Mouse (Mus musculus): Measurements from ENCODE around the gene Syt1. TPM values are rescaled to one million over a fixed set of nuclear protein-coding genes. Genes with fewer than 3 reads are reported as not detected.
A peak's percentile ranks its signal among the peaks of the same experiment; 100 is the strongest.

Syt1 gene
- polyA plus RNA-seq, 1 experiment from 2014 or later: 0.08 TPM

- H3K36me3 ChIP-seq: no peaks in the 10 kb centered on the region
- no peak overlapping the region for H3K9ac ChIP-seq
- DNase-seq: no peak
- H3K4me3 ChIP-seq (replicated peaks): no peak overlapping the region
- H3K4me1 ChIP-seq (replicated peaks): no peaks in the 10 kb centered on the region
- no peak overlapping the region for H3K27ac ChIP-seq
- H3K27me3 ChIP-seq: no peaks in the 10 kb centered on the region
- WGBS (ENCODE audit: insufficient replicate concordance): 57% methylated on average over 7 of the region's 7 CpGs
- H3K9me3 ChIP-seq (replicated peaks): no peaks in the 10 kb centered on the region
- ATAC-seq (ENCODE audit: low read depth): no peak
- no peak overlapping the region for H3K4me2 ChIP-seq
Observed at GRCm38 (mm10) chr10:108514671-108515070, 496.1 kb downstream of the Syt1 start.

DNA sequence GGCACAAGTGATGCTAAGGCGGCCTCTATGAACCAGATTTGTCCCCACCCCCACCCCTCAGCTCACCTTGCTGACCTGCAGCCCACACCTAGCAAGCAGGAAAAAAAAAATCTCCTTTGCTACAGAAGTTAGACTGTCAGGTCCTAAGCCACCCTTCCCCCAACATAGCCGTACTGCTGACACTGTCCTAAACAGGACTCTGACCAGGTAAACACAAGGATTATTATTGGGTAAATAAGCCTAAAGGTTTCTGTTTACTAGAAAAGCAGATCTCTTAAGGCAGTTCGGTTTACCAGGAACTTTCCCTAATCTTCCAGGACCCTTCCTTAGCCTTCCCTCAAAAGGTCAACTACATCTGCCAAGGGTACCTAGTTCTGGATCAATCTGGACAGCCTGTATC lies 501.2 kb downstream of the Syt1 start:
- Histone ChIP-seq H3K9me3 (replicated peaks) (no peaks in the 10 kb centered on the region), H3K27me3 (no peaks in the 10 kb centered on the region), H3K4me1 (replicated peaks) (no peaks in the 10 kb centered on the region), H3K27ac (no peak overlapping the region), H3K9ac (no peak overlapping the region), H3K36me3 (no peaks in the 10 kb centered on the region), H3K4me2 (no peak overlapping the region), H3K4me3 (replicated peaks) (no peak overlapping the region)
- ATAC-seq (ENCODE audit: low read depth) (no peak), DNase-seq (no peak)
- 50% methylated on average over 3 of the region's 3 CpGs for WGBS (ENCODE audit: insufficient replicate concordance)

- no peak overlapping the region for H3K9ac ChIP-seq
- ATAC-seq (ENCODE audit: low read depth) (no peak), DNase-seq (no peak)
Observed at GRCm38 (mm10) chr10:108506917-108507316, 503.9 kb downstream of the Syt1 start.

GRCm38 (mm10) chr10:108504925-108505324 lies 505.9 kb downstream of the Syt1 start:
- DNase-seq: no peak
- no peak overlapping the region for H3K27ac ChIP-seq
- ATAC-seq (ENCODE audit: low read depth): no peak
- no peaks in the 10 kb centered on the region for H3K4me1 ChIP-seq (replicated peaks)
- no peak overlapping the region for H3K4me3 ChIP-seq (replicated peaks)
- 50% methylated on average over 7 of the region's 7 CpGs for whole genome bisulfite sequencing (ENCODE audit: insufficient replicate concordance)
- no peak overlapping the region for H3K9ac ChIP-seq
- H3K4me2 ChIP-seq: no peak overlapping the region
- no peaks in the 10 kb centered on the region for H3K9me3 ChIP-seq (replicated peaks)
- H3K36me3 ChIP-seq: no peaks in the 10 kb centered on the region
- no peaks in the 10 kb centered on the region for H3K27me3 ChIP-seq

More at GRCm38 (mm10) chr10:108506917-108507316, 503.9 kb downstream of the Syt1 start:
- H3K36me3 ChIP-seq: no peaks in the 10 kb centered on the region
- no peaks in the 10 kb centered on the region for H3K4me1 ChIP-seq (replicated peaks)
- no peak overlapping the region for H3K4me2 ChIP-seq
- H3K4me3 ChIP-seq (replicated peaks): no peak overlapping the region
- 60% methylated on average over 4 of the region's 4 CpGs for WGBS (ENCODE audit: insufficient replicate concordance)
- no peaks in the 10 kb centered on the region for H3K27me3 ChIP-seq
- H3K27ac ChIP-seq: no peak overlapping the region
- no peaks in the 10 kb centered on the region for H3K9me3 ChIP-seq (replicated peaks)

- ATAC-seq (ENCODE audit: low read depth): no peak
- Histone ChIP-seq H3K27ac (no peak overlapping the region), H3K36me3 (no peaks in the 10 kb centered on the region), H3K9ac (no peak overlapping the region), H3K4me1 (replicated peaks) (no peaks in the 10 kb centered on the region), H3K4me3 (replicated peaks) (no peak overlapping the region), H3K4me2 (no peak overlapping the region), H3K27me3 (no peaks in the 10 kb centered on the region), H3K9me3 (replicated peaks) (no peaks in the 10 kb centered on the region)
- no peak for DNase-seq
- 66% methylated on average over 21 of the region's 21 CpGs for WGBS (ENCODE audit: insufficient replicate concordance)
Observed at GRCm38 (mm10) chr10:108504128-108504870, 506.5 kb downstream of the Syt1 start.

DNA sequence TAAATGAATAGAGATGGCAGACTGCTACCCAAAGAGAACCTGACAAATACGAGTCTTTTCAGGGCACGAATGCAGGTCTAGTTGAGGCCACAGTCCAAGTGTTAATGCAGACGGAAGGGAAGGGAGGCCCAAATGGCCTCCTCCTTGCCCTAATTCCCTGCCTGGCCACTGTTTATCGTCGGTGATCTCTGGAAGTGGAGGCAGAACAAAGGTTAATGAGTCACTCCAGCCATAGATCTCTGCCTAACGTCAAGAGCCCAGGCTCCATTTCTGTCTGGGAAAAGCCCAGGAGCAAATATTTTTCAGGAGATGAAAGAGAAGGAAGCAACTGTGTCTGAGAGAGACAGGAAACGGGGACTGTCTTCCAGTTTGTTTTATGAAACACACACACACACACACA lies 520.6 kb downstream of the Syt1 start:
- Histone ChIP-seq H3K4me1 (replicated peaks) (no peaks in the 10 kb centered on the region), H3K36me3 (no peaks in the 10 kb centered on the region), H3K9me3 (replicated peaks) (no peaks in the 10 kb centered on the region), H3K27ac (no peak overlapping the region), H3K27me3 (no peaks in the 10 kb centered on the region), H3K4me3 (replicated peaks) (no peak overlapping the region), H3K4me2 (no peak overlapping the region), H3K9ac (no peak overlapping the region)
- ATAC-seq (ENCODE audit: low read depth) (no peak), DNase-seq (no peak)
- 38% methylated on average over 7 of the region's 7 CpGs for WGBS (ENCODE audit: insufficient replicate concordance)

DNA sequence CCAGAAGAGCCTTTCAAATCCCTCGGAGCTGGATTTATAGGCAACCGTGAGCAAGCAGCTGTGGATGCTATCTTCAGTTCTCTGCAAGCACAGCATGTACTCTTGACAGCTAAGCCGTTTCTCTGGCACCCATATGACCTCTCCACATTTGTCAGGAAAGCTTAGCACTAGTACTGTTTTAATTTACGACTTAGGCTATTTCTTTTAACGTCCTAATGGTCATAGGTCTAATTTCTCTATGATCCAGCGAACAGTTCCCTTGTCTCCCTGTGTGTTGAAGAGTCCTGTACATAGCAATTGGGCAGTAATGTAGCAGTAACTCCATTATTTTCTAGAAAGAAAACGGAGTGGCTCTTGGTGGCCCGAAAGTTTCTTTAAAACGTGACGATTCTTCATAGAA lies 526.8 kb downstream of the Syt1 start:
- Histone ChIP-seq H3K9ac (no peak overlapping the region), H3K4me2 (no peak overlapping the region), H3K27me3 (no peaks in the 10 kb centered on the region), H3K9me3 (replicated peaks) (no peaks in the 10 kb centered on the region), H3K4me1 (replicated peaks) (no peaks in the 10 kb centered on the region), H3K36me3 (no peaks in the 10 kb centered on the region), H3K4me3 (replicated peaks) (no peak overlapping the region), H3K27ac (no peak overlapping the region)
- ATAC-seq (ENCODE audit: low read depth): no peak
- DNase-seq: no peak
- 71% methylated on average over 10 of the region's 10 CpGs for WGBS (ENCODE audit: insufficient replicate concordance)

- Histone ChIP-seq H3K4me1 (replicated peaks) (no peaks in the 10 kb centered on the region), H3K27me3 (no peaks in the 10 kb centered on the region), H3K4me2 (no peak overlapping the region), H3K9ac (no peak overlapping the region), H3K4me3 (replicated peaks) (no peak overlapping the region), H3K9me3 (replicated peaks) (no peaks in the 10 kb centered on the region), H3K27ac (no peak overlapping the region), H3K36me3 (no peaks in the 10 kb centered on the region)
- no peak for DNase-seq
- 80% methylated on average over 11 of the region's 11 CpGs for WGBS (ENCODE audit: insufficient replicate concordance)
- no peak for ATAC-seq (ENCODE audit: low read depth)
Observed at GRCm38 (mm10) chr10:108480146-108480850, 530.5 kb downstream of the Syt1 start.

DNA sequence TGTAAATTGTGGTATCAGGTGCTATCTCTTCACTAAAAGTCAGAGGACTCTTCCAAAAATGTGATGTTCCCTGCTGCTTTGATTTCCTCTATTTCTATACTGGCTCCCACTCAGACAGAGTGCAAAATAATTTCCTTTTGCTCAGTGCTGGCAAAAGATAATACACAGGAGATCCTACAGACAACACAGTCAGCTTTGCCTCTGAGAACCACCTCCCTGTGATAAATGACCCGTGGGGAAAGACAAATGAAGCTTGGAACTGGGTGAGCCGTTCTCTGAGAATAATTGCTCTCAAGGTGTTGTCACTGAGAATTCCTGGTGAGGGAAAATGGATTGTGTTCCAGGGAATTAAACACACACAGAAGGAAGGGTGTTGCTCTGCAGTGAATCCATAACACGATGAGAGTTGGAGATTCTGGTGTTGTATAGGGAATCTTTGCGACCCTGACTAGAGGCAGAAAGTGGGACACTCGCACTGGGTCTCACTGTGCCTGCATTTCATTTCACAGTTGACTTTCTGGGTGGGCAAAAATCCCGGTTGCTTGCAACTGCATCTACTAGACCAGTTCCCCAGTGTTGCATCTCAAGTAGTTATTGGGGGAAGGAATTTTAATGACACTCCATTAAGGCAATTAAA lies 540.3 kb downstream of the Syt1 start:
- no peak overlapping the region for H3K4me3 ChIP-seq (replicated peaks)
- 53% methylated on average over 6 of the region's 6 CpGs for WGBS (ENCODE audit: insufficient replicate concordance)
- no peak overlapping the region for H3K4me2 ChIP-seq
- no peaks in the 10 kb centered on the region for H3K9me3 ChIP-seq (replicated peaks)
- no peak overlapping the region for H3K9ac ChIP-seq
- H3K4me1 ChIP-seq (replicated peaks): no peaks in the 10 kb centered on the region
- no peaks in the 10 kb centered on the region for H3K36me3 ChIP-seq
- no peak for ATAC-seq (ENCODE audit: low read depth)
- no peak overlapping the region for H3K27ac ChIP-seq
- no peaks in the 10 kb centered on the region for H3K27me3 ChIP-seq
- DNase-seq: no peak

- WGBS (ENCODE audit: insufficient replicate concordance): 54% methylated on average over 8 of the region's 8 CpGs
- Histone ChIP-seq H3K27ac (no peak overlapping the region), H3K4me3 (replicated peaks) (no peak overlapping the region), H3K4me2 (no peak overlapping the region), H3K9ac (no peak overlapping the region), H3K27me3 (no peaks in the 10 kb centered on the region), H3K9me3 (replicated peaks) (no peaks in the 10 kb centered on the region), H3K36me3 (no peaks in the 10 kb centered on the region), H3K4me1 (replicated peaks) (no peaks in the 10 kb centered on the region)
- DNase-seq (no peak), ATAC-seq (ENCODE audit: low read depth) (no peak)
Observed at GRCm38 (mm10) chr10:108466539-108466938, 544.2 kb downstream of the Syt1 start.

- H3K9ac ChIP-seq: no peak overlapping the region
- no peaks in the 10 kb centered on the region for H3K27me3 ChIP-seq
- ATAC-seq (ENCODE audit: low read depth) (0 out of 2 replicates have a peak, but pooled peaks have one; percentile 51), DNase-seq (no peak)
- 51% methylated on average over 2 of the region's 2 CpGs for WGBS (ENCODE audit: insufficient replicate concordance)
- no peaks in the 10 kb centered on the region for H3K36me3 ChIP-seq
- no peaks in the 10 kb centered on the region for H3K9me3 ChIP-seq (replicated peaks)
- H3K4me2 ChIP-seq: no peak overlapping the region
- H3K4me3 ChIP-seq (replicated peaks): no peak overlapping the region
- H3K27ac ChIP-seq: no peak overlapping the region
- H3K4me1 ChIP-seq (replicated peaks): no peaks in the 10 kb centered on the region
Observed at GRCm38 (mm10) chr10:108461862-108462261, 548.9 kb downstream of the Syt1 start.

All from liver, embryonic 13.5 days (tissue).